Mouse (Mus musculus): Measurements from ENCODE around the gene Tuba3b.

The Tuba3b gene

DNA sequence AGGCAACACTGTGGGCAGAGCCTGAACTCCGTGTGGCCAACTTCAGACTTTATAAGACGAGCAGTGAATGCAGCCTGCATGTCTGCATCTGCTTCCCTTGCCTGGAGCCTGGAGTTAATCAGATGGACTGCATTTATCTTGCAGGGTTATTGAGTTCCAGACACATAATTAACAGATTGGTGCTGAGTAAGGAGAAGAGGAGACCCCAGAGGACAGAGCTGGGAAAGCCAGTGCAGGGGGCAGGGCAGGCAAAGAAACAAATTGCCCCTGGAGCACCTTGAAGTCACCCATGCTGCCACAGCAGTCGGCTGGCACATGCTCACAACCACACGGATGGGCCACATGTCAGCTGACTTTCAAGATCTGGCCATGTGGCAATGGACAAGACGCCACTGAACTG lies 48.7 kb downstream of the Tuba3b start:
- no peak for DNase-seq (ENCODE audit: low read depth, low spot score)

DNA sequence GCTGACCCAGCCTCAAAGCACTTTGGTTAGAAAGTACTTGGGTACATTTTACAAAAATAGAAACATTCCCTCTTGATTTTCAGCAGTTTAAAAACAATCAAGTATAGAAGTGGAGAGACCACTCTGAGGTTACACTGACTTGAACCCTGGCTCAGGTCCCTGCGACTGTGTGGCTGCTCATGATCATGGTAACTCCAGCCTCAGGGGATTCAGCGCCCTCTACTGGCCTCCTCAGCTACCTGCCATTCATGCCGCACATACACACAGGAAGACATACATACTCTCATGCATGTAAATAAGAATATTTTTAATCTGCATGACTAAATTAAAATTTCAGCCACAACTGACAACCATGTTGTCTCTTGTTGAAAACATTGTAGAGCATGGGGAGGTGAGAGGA lies 50.2 kb downstream of the Tuba3b start:
- DNase-seq (ENCODE audit: low read depth, low spot score): no peak

DNA sequence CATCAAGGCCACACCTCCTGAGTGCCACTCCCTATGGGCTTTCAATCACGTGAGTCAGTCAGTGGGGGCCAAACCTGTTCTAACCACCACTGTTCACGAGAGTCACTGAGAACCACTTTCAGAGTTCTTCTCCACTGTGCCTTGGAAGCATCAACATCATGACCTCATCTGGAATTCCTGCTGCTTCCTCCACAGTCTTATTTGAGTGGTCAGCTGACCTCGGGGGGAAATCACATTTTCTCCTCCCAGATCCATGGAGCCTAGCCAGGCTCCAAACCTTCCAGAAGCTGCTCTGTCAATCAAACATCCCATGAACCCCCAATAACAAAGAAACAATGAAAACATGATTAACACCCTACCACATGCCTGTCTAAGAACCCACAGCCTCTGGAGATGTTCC lies 52.1 kb downstream of the Tuba3b start:
- no peak for DNase-seq (ENCODE audit: low read depth, low spot score)

DNA sequence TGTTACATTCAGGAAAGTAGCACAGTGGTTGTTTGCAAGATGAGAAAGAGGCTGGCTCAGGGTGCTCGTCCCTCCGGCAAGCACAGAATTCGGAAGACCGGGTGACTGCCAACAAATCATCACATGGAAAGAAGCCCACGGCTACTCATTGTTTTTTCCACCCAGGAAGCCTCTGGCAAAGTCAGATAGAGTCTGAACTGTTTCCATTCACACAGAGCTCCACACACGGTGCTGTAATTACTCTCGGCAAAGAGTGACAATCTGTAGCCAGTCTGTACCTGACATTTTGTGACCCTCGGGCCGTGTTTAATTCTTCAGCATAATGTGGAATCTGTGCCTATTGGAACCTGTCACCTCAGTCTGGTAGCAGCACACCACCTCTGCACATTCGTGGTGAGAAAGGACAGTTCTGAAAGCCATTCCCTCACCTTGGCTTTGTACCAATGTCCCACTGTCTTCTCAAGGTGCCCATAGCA lies 54.1 kb downstream of the Tuba3b start:
- DNase-seq (ENCODE audit: low read depth, low spot score): no peak
